Mouse (Mus musculus) bone marrow macrophage, adult 2 months (primary cell): ENCODE measurements at regions not wholly inside any gene's neighbourhood (a gene's known extent, or its start where the extent isn't known, plus 50 kb on each side); places are given as distances from the start of the nearest gene placed in this dataset.

Source experiments
- CTCF ChIP-seq: IDR thresholded peaks from 2 replicates; pipeline ENCODE4 v1.5.1; 2012; ENCODE audit warnings: low read depth, mild to moderate bottlenecking, low read length, moderate library complexity
- POLR2A ChIP-seq: IDR thresholded peaks from 2 replicates; pipeline ENCODE4 v1.6.1; 2012; ENCODE audit warnings: mild to moderate bottlenecking, low read depth, low read length, borderline replicate concordance

GRCm38 (mm10) chr2:168345384-168345783 is 63.8 kb upstream of the Kcng1 start:
- TF ChIP-seq CTCF = no peak
- no peak for TF ChIP-seq POLR2A
